Mouse (Mus musculus): ENCODE results near the gene Atp5g1. TPM values are rescaled to one million over a fixed set of nuclear protein-coding genes. Genes with fewer than 3 reads are reported as not detected.
A peak's percentile ranks its signal among the peaks of the same experiment; 100 is the strongest.

Atp5g1 gene
- total RNA-seq, 2 experiments from 2014 or later = 72.3 to 720 TPM

- no peak for ATAC-seq (replicated peaks; ENCODE audit: poor library complexity, severe bottlenecking)
Measured at GRCm38 (mm10) chr11:96074351-96075176, 906 bp downstream of the Atp5g1 start.

GRCm38 (mm10) chr11:96073295-96073993 is 2.0 kb downstream of the Atp5g1 start:
- no peak for ATAC-seq (replicated peaks; ENCODE audit: poor library complexity, severe bottlenecking)

DNA sequence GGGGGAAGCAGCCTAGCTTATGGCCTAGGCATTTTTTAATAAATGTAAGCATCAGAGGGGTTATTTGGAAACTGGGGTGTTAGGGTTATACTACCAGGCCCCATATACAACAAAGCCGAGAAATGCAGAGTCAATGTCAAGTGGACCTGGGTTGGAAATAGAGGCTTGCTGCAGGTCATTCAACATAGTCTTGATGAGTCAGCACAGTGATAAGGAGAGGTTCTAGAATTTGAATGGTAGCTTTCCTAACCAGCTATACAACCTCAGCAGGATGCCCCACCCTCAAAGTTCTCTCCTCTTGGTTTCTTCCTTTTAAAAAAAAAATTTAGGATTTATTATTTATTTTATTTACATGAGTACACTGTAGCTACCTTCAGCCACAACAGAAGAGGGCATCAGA is 4.5 kb downstream of the Atp5g1 start:
- no peak for ATAC-seq (replicated peaks; ENCODE audit: poor library complexity, severe bottlenecking)

DNA sequence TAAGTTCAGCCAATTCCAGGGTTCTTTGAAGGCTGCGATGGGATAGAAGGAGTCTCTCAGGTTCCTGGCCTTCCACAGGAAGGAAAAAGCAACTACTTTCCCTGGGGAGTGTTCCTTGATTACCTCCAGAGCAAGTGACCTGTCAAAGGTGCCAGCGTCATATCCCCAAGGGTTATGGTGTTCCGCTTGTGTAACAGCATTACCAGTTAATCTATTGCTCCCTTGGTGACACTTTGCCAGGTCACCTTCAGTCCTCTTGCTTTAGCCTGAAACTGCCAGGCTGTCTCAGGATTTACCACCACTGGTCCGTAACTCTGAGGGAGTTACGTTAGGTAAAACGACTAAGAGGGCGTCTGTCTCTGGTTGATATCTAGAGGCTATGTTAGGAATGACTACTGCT is 5.1 kb downstream of the Atp5g1 start:
- ATAC-seq (replicated peaks; ENCODE audit: poor library complexity, severe bottlenecking) = no peak

DNA sequence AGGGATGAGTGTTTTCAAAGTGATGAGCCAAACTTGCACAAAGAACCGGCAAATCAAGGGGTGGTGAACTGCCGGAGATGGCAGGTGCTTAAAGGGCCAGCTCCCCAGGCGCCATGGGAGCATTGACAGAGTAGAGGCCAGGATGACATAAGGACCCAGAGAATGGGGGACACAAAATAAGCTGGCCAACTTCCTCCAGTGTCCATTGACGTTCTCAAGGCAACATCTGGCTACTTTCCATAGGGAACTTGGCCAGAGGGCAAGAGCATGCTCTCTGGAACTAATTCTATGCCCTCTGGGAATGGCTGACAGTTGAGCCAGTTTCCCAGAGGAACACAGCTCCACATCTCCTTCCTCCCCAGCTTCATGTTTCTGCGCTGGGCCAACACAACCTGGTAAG is 7.2 kb downstream of the Atp5g1 start:
- ATAC-seq (replicated peaks; ENCODE audit: poor library complexity, severe bottlenecking) = no peak

DNA sequence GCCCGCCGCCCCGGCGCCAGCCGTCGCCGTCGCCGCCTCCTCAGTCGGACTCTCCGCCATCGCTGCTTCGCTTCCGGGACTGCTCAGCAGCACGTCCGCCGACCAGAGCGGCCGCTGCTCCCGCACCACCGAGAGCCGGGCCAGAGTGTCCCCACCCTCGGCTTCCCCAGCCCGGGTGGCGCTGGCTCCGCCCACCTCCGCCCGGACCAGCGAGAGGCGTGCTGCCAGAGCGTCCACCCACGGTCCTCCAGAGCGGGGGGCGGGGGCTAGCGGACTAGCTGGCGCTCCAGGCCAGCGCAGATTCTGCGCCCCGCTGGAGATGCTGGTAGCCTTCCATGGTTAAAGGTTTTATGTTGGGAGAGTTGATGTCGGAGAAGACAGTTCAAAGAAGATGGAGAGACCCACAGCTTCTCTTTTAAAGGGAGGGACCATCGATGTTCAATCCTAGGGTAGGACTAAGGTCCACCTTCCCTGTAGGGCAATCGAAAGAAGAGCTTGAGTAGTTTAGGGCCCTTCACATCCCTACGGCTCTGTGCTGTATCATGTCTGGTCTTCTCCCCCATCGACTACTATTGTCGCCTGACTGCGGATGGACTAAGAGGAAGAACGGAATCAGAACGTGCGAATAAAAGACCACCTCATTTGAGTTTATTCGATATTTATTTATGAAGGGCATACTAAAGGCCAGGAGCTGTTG is 10.1 kb downstream of the Atp5g1 start, which contains the start of gene Ube2z:
TSS of gene Ube2z (minus strand) at position 174 of the 697 bp plus-strand sequence.
- peak; percentile 98 for ATAC-seq (replicated peaks; ENCODE audit: poor library complexity, severe bottlenecking)

DNA sequence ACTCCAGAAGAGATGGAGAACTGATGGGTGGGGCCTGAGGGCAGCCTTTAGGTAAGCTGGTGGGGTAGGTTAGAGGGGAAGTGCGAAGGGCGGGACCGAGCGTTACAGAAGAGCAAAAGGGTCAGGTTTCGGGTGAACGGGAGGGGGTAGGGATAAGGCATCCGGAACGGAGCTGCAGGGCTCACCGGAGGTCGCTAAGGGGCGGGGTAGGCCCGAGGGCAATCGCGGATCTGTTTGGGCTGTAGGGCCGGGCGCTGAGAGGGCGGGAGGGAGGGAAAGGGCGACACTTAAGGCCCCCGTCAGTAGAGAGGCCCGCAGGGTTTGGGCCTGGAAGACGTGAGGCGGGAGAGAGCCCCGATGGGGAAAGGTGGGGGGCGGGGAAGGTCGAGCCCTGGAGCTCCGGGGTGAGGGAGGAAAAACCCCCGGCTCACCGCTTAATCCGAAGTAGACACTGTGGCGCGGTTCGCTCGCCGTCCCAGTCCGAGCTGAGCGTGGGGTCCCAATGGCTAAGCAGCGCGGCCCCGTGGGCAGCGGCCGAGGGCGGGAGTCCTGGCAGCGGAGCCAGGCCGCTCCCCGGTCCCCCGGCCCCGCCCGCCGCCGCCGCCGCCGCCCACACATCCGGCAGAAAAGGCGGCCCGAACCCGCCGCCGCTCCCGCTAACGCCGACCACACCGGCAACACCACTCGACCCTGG is 10.8 kb downstream of the Atp5g1 start:
- peak; percentile 64 for ATAC-seq (replicated peaks; ENCODE audit: poor library complexity, severe bottlenecking)

GRCm38 (mm10) chr11:96058309-96058708 is 17.2 kb downstream of the Atp5g1 start:
- ATAC-seq (replicated peaks; ENCODE audit: poor library complexity, severe bottlenecking) = no peak

DNA sequence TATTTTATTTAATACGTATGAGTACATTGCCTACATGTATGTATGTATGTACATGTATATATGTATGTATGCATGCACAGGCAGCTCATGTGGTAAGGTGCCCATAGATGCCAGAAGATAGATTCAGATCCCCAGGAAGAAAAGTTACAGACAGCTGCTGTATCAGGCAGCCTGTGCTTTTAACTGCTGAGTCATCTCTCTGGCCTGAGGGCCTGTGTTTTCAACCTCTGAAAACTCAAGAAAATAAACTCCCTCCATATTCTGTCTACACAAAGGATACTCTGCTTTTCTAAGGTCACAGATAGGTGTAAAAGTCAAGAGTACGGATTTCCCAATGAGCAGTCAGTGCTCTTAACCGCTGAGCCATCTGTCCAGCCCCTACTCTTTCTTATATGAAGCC is 24.6 kb downstream of the Atp5g1 start:
- ATAC-seq (replicated peaks; ENCODE audit: poor library complexity, severe bottlenecking) = no peak

GRCm38 (mm10) chr11:96049939-96050338 is 25.5 kb downstream of the Atp5g1 start:
- ATAC-seq (replicated peaks; ENCODE audit: poor library complexity, severe bottlenecking) = no peak

DNA sequence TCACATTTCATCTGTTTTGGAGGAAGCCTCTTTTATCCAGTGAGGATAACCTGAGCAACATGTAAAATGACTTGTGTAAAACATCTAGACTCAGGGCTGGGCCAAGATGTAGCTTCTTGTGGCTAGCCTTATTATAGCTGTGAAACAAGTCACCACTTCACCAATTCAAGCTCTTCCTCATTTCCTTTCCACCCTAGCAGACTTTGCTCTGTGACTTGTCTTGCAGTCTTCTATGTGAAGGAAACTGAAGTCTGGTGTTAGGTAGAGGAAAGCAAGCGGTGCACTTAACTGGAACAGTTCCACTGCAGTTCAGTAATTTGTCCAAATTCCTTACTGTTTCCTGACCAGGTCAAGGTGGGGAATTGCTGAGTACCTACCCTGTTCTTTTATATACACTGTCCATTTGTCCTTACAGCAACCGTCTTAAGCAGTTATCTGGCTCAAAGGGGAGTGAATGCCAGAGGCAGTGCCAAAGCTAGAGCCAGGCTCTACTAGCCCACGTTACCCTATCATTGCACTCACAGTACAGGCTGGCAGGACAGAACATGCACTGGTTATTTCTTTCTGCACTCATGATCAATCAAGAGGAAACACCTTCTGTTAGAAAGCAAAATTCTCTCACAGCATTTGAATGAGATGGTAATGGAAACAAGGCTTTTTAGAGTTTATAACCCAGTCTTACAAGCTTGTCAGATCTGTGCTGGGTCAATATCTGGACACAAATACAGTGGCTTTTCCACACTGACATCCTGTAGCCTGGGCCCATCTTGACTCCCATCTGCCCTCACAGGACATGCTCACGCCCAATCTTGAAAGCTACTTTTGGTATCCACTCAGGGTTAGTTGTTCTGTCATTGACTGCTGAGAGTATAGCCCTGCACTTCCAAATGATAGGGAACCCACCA is 27.7 kb downstream of the Atp5g1 start:
- ATAC-seq (replicated peaks; ENCODE audit: poor library complexity, severe bottlenecking) = no peak

GRCm38 (mm10) chr11:96046793-96047192 is 28.7 kb downstream of the Atp5g1 start:
- ATAC-seq (replicated peaks; ENCODE audit: poor library complexity, severe bottlenecking) = no peak

DNA sequence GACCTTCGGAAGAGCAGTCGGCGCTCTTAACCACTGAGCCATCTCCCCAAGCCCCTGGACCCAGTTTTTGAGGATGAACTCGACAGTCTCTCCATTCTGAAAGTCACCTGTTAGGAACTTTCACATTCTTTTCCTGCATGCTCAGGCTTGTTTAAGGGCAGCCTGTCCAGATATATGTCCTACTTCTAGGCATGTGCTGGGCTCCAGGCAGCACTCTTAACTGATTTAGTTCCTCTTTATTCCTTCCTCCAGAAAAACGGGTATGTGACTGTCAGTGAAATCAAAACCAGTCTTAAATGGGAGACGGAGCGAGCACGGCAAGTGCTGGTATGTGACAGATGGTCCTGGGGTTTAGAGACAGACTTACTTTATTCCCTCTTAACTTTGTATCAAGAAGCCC is 29.4 kb downstream of the Atp5g1 start:
- ATAC-seq (replicated peaks; ENCODE audit: poor library complexity, severe bottlenecking) = no peak

GRCm38 (mm10) chr11:96044803-96045567 is 30.5 kb downstream of the Atp5g1 start:
- no peak for ATAC-seq (replicated peaks; ENCODE audit: poor library complexity, severe bottlenecking)

DNA sequence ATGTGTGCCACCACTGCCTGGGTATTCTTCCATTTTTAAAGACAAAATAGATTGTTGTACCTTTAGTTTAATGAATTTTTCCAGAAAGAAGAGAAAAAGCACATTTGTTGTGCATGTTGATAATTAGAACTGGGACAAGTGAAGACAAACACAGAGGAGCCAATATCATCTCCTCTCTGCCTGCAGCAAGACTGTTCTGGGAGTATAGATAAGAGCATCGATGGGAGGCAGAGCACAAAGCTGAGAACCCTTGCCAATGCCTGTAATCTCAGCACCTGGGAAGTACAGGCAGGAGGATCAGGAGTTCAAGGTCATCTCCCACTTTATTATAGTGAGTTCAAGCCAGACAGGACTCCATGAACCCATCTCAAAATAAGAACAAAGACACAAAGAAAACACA is 36.9 kb downstream of the Atp5g1 start:
- no peak for ATAC-seq (replicated peaks; ENCODE audit: poor library complexity, severe bottlenecking)

- ATAC-seq (replicated peaks; ENCODE audit: poor library complexity, severe bottlenecking) = no peak
Measured at GRCm38 (mm10) chr11:96037499-96037898, 38.0 kb downstream of the Atp5g1 start.

DNA sequence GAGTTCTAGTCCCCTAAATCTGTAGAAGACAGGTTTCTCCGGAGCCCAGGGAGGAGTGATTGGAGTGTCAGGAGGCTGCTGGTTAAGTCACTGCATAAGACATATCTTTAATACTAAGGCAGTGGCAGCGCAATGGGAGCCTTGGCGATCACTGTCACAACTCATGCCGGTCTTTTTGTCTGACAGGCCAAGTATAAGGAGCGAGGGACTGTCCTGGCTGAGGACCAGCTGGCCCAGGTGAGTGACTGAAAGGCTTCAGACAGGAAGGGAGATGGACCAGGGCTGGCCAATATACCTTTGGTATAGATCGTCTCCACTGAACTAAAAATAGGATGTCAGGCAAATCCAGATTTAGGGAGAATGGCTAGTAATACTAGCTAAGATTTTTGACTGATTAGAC is 40.3 kb downstream of the Atp5g1 start:
- ATAC-seq (replicated peaks; ENCODE audit: poor library complexity, severe bottlenecking) = no peak

- peak; percentile 97 for ATAC-seq (replicated peaks; ENCODE audit: poor library complexity, severe bottlenecking)
Measured at GRCm38 (mm10) chr11:96034596-96035052, 40.8 kb downstream of the Atp5g1 start, which contains the start of gene Snf8. Gene Snf8 (plus strand): TSS chr11:96034885.

Measured in granulocyte monocyte progenitor cell, adult 5-6 weeks (primary cell).